Mouse (Mus musculus) hindbrain, embryonic 13.5 days (tissue): Measurements from ENCODE around the gene Adgrg1. TPM values are rescaled to one million over a fixed set of nuclear protein-coding genes. Genes with fewer than 3 reads are reported as not detected.

Experiments
- ATAC-seq: fragments of 200-750 bp; cut with Nextera tagmentation; 2 replicates; pipeline ENCODE4 v1.8.0; 2017; ENCODE audit warnings: moderate TSS enrichment; ENCODE audit not compliant: low FRiP score
- H3K27ac ChIP-seq: fragments of 300-500 bp; sonication (generic); 2 replicates; pipeline ENCODE4 v1.5.1; 2015; ENCODE audit warnings: inconsistent platforms, mild to moderate bottlenecking, moderate library complexity
- H3K27me3 ChIP-seq: fragments of 300-500 bp; sonication (generic); 2 replicates; pipeline ENCODE4 v1.6.1; 2015; ENCODE audit warnings: mild to moderate bottlenecking, inconsistent platforms
- H3K36me3 ChIP-seq: fragments of 300-500 bp; sonication (generic); 2 replicates; pipeline ENCODE4 v1.6.1; 2015; ENCODE audit warnings: mild to moderate bottlenecking, inconsistent platforms
- H3K4me1 ChIP-seq: fragments of 300-500 bp; sonication (generic); replicated peaks from 2 replicates; pipeline ENCODE4 v1.6.1; 2015; ENCODE audit warnings: inconsistent platforms
- H3K4me2 ChIP-seq: fragments of 300-500 bp; sonication (generic); 2 replicates; pipeline ENCODE4 v1.6.1; 2015; ENCODE audit warnings: inconsistent platforms, mild to moderate bottlenecking, moderate library complexity
- H3K4me3 ChIP-seq: fragments of 300-500 bp; sonication (generic); 2 replicates; pipeline ENCODE4 v1.5.1; 2015; ENCODE audit warnings: mild to moderate bottlenecking, inconsistent platforms
- H3K9ac ChIP-seq: fragments of 300-500 bp; sonication (generic); 2 replicates; pipeline ENCODE4 v1.6.1; 2015; ENCODE audit warnings: mild to moderate bottlenecking, inconsistent platforms
- H3K9me3 ChIP-seq: fragments of 300-500 bp; sonication (generic); 2 replicates; pipeline ENCODE4 v1.6.1; 2016; ENCODE audit warnings: inconsistent platforms
- WGBS: fragments of 180-500 bp; shearing (Covaris S2); methylation state at CpG from one replicate; pipeline ENCODE4 v1.1.7; 2015; 5-methylcytosine and 5-hydroxymethylcytosine counted together
- polyA plus RNA-seq: library from polyadenylated mRNA; unstranded; fragments of >200 nt; fragmentation: Nextera tagmentation; extraction: Ambion mirVana; gene quantifications from 2 replicates; pipeline ENCODE4 v1.2.1, GENCODE M21; 2015

Adgrg1 gene
- polyA plus RNA-seq, 1 experiment from 2014 or later: 162 TPM

DNA sequence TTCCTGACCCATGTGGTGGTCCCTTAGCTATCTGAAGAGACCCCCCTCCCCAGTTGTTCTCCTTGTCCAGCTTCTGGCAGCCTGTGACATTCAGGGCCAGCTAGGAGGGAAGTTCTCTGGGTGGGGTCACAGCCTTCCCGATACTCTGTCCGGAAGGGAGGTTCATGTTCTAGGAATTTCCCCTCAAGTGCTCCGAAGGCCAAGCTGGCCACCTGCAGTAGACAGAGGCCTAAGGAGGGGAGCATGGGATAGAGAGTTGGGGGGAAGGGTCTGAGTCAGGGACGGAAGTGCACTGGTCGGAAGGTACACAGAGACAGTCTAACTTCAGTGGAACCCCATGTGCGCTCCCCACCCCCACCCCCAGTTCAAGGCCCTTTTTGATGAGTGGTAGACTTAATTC is 25.4 kb downstream of the Adgrg1 start:
- peak overlapping the region; percentile 55 for H3K4me3 ChIP-seq
- WGBS: 41% methylated on average over 6 of the region's 6 CpGs
- peak overlapping the region; percentile 71 for H3K4me2 ChIP-seq
- H3K27ac ChIP-seq: peak overlapping the region; percentile 99
- peaks cover 32% of the 10 kb centered on the region for H3K36me3 ChIP-seq
- H3K9me3 ChIP-seq: no peaks in the 10 kb centered on the region
- no peak for ATAC-seq
- H3K4me1 ChIP-seq: peaks cover 66% of the 10 kb centered on the region
- no peaks in the 10 kb centered on the region for H3K27me3 ChIP-seq
- peak overlapping the region; percentile 91 for H3K9ac ChIP-seq

GRCm38 (mm10) chr8:95000684-95001083 is 26.1 kb downstream of the Adgrg1 start:
- H3K4me2 ChIP-seq: peak overlapping the region; percentile 71
- H3K4me1 ChIP-seq: peaks cover 66% of the 10 kb centered on the region
- peak overlapping the region; percentile 55 for H3K4me3 ChIP-seq
- 11% methylated on average over 5 of the region's 5 CpGs for WGBS
- peak overlapping the region; percentile 99 for H3K27ac ChIP-seq
- H3K9ac ChIP-seq: peak overlapping the region; percentile 91
- H3K27me3 ChIP-seq: no peaks in the 10 kb centered on the region
- H3K9me3 ChIP-seq: no peaks in the 10 kb centered on the region
- peak; percentile 34; the same call in 1 of the 2 replicates for ATAC-seq
- peaks cover 39% of the 10 kb centered on the region for H3K36me3 ChIP-seq

GRCm38 (mm10) chr8:95001165-95001564 is 26.6 kb downstream of the Adgrg1 start:
- ATAC-seq: 0 out of 2 replicates have a peak, but pooled peaks have one; percentile 4
- peaks cover 44% of the 10 kb centered on the region for H3K36me3 ChIP-seq
- peak overlapping the region; percentile 99 for H3K27ac ChIP-seq
- WGBS: 61% methylated on average over 5 of the region's 5 CpGs
- H3K4me3 ChIP-seq: peak overlapping the region; percentile 55
- H3K9me3 ChIP-seq: no peaks in the 10 kb centered on the region
- peak overlapping the region; percentile 91 for H3K9ac ChIP-seq
- peak overlapping the region; percentile 71 for H3K4me2 ChIP-seq
- no peaks in the 10 kb centered on the region for H3K27me3 ChIP-seq
- H3K4me1 ChIP-seq: peaks cover 63% of the 10 kb centered on the region

- Histone ChIP-seq H3K27ac (peak overlapping the region; percentile 99), H3K4me1 (peaks cover 58% of the 10 kb centered on the region), H3K9ac (peak overlapping the region; percentile 39; the same call in 1 of the 2 replicates), H3K4me3 (peak overlapping the region; percentile 55), H3K27me3 (no peaks in the 10 kb centered on the region), H3K36me3 (peaks cover 49% of the 10 kb centered on the region), H3K9me3 (no peaks in the 10 kb centered on the region), H3K4me2 (peak overlapping the region; percentile 71)
- ATAC-seq: peak; percentile 56
- 7% methylated on average over 7 of the region's 7 CpGs for WGBS
These were observed 27.1 kb downstream of the Adgrg1 start for GRCm38 (mm10) chr8:95001655-95002054.

GRCm38 (mm10) chr8:95002089-95002655 is 27.6 kb downstream of the Adgrg1 start:
- WGBS: 64% methylated on average over 8 of the region's 8 CpGs

DNA sequence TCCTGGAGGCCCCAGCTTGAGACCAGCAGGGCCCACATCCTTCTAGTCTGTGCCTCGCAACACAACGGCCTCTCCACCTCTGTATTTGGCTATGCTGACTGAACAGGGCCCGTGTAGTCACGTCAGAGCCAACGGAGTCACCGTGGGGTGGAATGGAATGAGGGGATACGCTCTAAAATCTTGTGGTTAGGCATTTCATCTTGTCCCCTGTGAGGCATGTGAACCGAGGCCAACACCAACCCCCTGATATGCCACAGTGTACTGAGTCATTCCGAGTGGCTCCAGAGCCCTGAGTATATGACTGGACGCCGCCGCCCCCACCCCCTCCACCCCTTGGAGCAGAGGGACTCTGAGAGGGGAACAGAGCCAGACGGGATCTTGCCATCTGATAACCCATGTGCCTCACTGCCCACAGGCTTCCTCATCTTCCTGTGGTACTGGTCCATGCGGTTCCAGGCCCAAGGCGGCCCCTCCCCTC is 37.9 kb downstream of the Adgrg1 start:
- no peak for ATAC-seq
- no peak overlapping the region for H3K4me3 ChIP-seq
- H3K9me3 ChIP-seq: no peaks in the 10 kb centered on the region
- 88% methylated on average over 15 of the region's 15 CpGs for WGBS
- no peak overlapping the region for H3K4me2 ChIP-seq
- no peaks in the 10 kb centered on the region for H3K27me3 ChIP-seq
- H3K36me3 ChIP-seq: peaks cover 83% of the 10 kb centered on the region
- peaks cover 14% of the 10 kb centered on the region; the same call in 1 of the 2 replicates for H3K4me1 ChIP-seq
- H3K27ac ChIP-seq: no peak overlapping the region
- no peak overlapping the region for H3K9ac ChIP-seq

More at GRCm38 (mm10) chr8:95002089-95002655, 27.6 kb downstream of the Adgrg1 start:
- H3K9ac ChIP-seq: peak overlapping the region; percentile 39; the same call in 1 of the 2 replicates
- peaks cover 53% of the 10 kb centered on the region for H3K4me1 ChIP-seq
- H3K9me3 ChIP-seq: no peaks in the 10 kb centered on the region
- no peaks in the 10 kb centered on the region for H3K27me3 ChIP-seq
- H3K27ac ChIP-seq: peak overlapping the region; percentile 52; the same call in 1 of the 2 replicates
- peak overlapping the region; percentile 71; the same call in 1 of the 2 replicates for H3K4me2 ChIP-seq
- peak; percentile 4; the same call in 1 of the 2 replicates for ATAC-seq
- H3K36me3 ChIP-seq: peaks cover 54% of the 10 kb centered on the region
- no peak overlapping the region for H3K4me3 ChIP-seq

- Histone ChIP-seq H3K27me3 (no peaks in the 10 kb centered on the region), H3K36me3 (peaks cover 49% of the 10 kb centered on the region), H3K9me3 (no peaks in the 10 kb centered on the region), H3K9ac (peak overlapping the region; percentile 5; the same call in 1 of the 2 replicates), H3K4me1 (peaks cover 17% of the 10 kb centered on the region; the same call in 1 of the 2 replicates), H3K4me2 (no peak overlapping the region), H3K27ac (0 out of 2 replicates have a peak overlapping the region, but pooled peaks have one; percentile 52), H3K4me3 (no peak overlapping the region)
- ATAC-seq: no peak
- 76% methylated on average over 4 of the region's 4 CpGs for WGBS
These were observed 41.3 kb downstream of the Adgrg1 start for GRCm38 (mm10) chr8:95015866-95016265.

GRCm38 (mm10) chr8:95016684-95017083 is 42.1 kb downstream of the Adgrg1 start:
- Histone ChIP-seq H3K9ac (no peak overlapping the region), H3K27ac (peak overlapping the region; percentile 63), H3K36me3 (peaks cover 41% of the 10 kb centered on the region), H3K27me3 (no peaks in the 10 kb centered on the region), H3K4me2 (no peak overlapping the region), H3K9me3 (no peaks in the 10 kb centered on the region), H3K4me1 (peaks cover 17% of the 10 kb centered on the region; the same call in 1 of the 2 replicates), H3K4me3 (no peak overlapping the region)
- no peak; the same call in 1 of the 2 replicates for ATAC-seq
- WGBS: 53% methylated on average over 4 of the region's 4 CpGs

DNA sequence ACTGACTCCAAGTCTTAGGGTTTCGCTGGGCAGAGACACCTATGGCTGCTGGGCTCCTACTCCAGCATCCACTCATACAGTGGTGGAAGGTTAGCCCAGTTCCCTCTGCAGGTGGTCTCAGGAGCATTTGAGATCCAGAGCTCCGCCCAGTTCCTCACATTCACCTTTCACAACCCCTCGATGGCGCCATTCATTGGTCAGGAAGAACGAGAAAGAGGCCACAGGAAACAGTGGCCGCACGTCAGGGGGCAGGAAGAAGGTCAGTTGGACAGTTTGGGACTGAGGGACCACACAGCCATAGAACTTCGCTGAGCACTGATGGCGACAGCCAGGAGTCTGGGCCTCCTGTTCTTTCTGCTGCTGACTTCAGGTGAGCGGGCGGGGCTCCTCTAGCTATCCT is 42.9 kb downstream of the Adgrg1 start, which contains the start of gene Adgrg3:
TSS of gene Adgrg3 (plus strand) at position 242 of the 400 bp plus-strand sequence.
- no peaks in the 10 kb centered on the region for H3K9me3 ChIP-seq
- no peak for ATAC-seq
- H3K36me3 ChIP-seq: peaks cover 33% of the 10 kb centered on the region
- WGBS: 81% methylated on average over 11 of the region's 11 CpGs
- H3K4me1 ChIP-seq: peaks cover 17% of the 10 kb centered on the region; the same call in 1 of the 2 replicates
- H3K27ac ChIP-seq: peak within 1 kb of the TSS; percentile 63
- H3K9ac ChIP-seq: no peak within 1 kb of the TSS
- no peak within 1 kb of the TSS for H3K4me2 ChIP-seq
- no peak within 1 kb of the TSS for H3K4me3 ChIP-seq
- H3K27me3 ChIP-seq: no peaks in the 10 kb centered on the region

GRCm38 (mm10) chr8:95017969-95018635 is 43.6 kb downstream of the Adgrg1 start:
- Histone ChIP-seq H3K9ac (no peak overlapping the region), H3K27me3 (no peaks in the 10 kb centered on the region), H3K27ac (no peak overlapping the region), H3K4me1 (peaks cover 17% of the 10 kb centered on the region; the same call in 1 of the 2 replicates), H3K9me3 (no peaks in the 10 kb centered on the region), H3K4me2 (no peak overlapping the region), H3K36me3 (peaks cover 26% of the 10 kb centered on the region), H3K4me3 (no peak overlapping the region)
- no peak for ATAC-seq
- whole genome bisulfite sequencing: 84% methylated on average over 9 of the region's 9 CpGs

- WGBS: 81% methylated on average over 12 of the region's 12 CpGs
- Histone ChIP-seq H3K27ac (no peak overlapping the region), H3K9me3 (no peaks in the 10 kb centered on the region), H3K27me3 (no peaks in the 10 kb centered on the region), H3K4me3 (no peak overlapping the region), H3K9ac (no peak overlapping the region), H3K4me2 (no peak overlapping the region), H3K4me1 (peaks cover 17% of the 10 kb centered on the region; the same call in 1 of the 2 replicates), H3K36me3 (peaks cover 4% of the 10 kb centered on the region)
- ATAC-seq: no peak
These were observed 45.8 kb downstream of the Adgrg1 start for GRCm38 (mm10) chr8:95020293-95020777.

DNA sequence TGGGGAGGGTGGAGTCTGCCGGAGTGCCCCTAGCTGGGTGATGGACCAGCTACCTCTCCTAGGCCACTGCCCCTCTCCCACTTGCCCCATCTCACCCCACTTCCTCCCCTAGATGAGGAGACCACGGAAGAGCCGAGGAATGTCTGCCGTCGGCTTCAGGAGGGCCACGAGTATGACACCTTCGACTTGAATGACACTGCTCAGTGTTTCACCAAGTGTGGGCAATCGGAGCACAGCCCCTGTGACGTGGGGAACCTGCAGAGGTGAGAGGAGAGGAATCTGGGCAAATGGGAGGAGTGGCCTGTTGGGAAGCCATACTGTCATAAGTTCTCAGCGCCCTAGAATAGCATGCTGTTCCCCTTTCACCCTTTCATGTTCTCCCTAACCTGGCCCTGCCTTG is 46.3 kb downstream of the Adgrg1 start:
- no peak overlapping the region for H3K4me3 ChIP-seq
- no peaks in the 10 kb centered on the region for H3K27me3 ChIP-seq
- H3K27ac ChIP-seq: no peak overlapping the region
- H3K4me2 ChIP-seq: no peak overlapping the region
- 91% methylated on average over 10 of the region's 10 CpGs for WGBS
- H3K9me3 ChIP-seq: no peaks in the 10 kb centered on the region
- H3K36me3 ChIP-seq: no peaks in the 10 kb centered on the region
- no peak overlapping the region for H3K9ac ChIP-seq
- ATAC-seq: no peak
- H3K4me1 ChIP-seq: peaks cover 15% of the 10 kb centered on the region; the same call in 1 of the 2 replicates
